Mouse (Mus musculus) gastrocnemius, postnatal 14 days (tissue): Measurements from ENCODE around the gene Mme. TPM values are rescaled to one million over a fixed set of nuclear protein-coding genes. Genes with fewer than 3 reads are reported as not detected.

ENCODE experiments used
- DNase-seq: peaks from one replicate; pipeline ENCODE4 v3.0.0; 2021; ENCODE audit warnings: mixed read lengths
- intact Hi-C: fragments of 180-260 bp; cut with DNase I; formaldehyde crosslinking; loops from one replicate; pipeline ENCODE4 v1.15.1; 2025; ENCODE audit warnings: low total_unique reads
- total RNA-seq, 2 experiments: library from RNA; stranded (reverse); gene quantifications; 2 replicates each; pipeline ENCODE4 v1.2.3; 2021

The Mme gene
- total RNA-seq, 2 experiments from 2014 or later, result 4.4 to 7.9 TPM

DNA sequence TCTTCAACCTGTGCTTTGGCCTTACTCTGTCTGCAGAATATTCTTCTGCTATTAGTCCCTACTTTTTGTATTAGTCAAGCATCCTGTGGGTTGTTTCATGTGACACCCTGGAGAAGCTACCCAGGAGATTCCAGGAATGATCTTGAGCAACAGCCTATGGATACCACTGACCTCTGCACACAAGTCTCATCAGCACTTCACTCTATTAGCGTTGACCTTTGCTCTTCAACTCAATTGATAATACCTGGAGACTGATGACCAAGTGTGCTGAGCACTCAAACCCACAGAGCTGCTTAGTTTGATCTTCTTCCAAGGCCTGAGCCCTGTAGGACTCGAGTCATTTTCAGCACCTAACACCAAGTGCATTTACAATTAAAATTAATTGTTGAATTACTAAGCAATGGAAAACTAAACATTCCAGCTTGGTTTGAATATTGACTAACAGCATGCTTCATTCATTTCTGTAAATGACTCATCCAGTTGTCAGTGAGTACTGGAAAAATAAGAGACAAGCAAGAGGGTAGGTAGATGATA, 107.6 kb downstream of the Mme start:
- intact Hi-C loops, result no loop called here
- no peak for DNase-seq

DNA sequence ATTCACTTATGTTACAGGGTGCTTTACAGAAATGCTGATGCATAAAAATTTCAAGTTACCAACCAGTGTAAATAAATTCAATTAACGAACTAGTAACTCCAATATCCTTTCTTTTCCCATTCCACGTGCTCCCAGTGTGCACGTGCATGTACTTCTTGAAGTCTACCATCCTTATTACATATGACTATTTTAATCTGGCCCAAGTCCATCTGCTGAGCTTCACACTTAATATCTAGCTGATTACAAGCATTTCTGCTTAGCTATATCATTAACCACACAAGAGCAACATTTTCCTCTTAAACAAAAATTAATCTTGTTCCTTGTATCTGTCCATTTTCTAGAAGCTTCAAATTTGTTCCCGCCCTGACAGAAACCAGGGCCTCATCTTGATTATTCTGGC, 108.9 kb downstream of the Mme start:
- DNase-seq, result no peak
- intact Hi-C loops, result no loop called here

DNA sequence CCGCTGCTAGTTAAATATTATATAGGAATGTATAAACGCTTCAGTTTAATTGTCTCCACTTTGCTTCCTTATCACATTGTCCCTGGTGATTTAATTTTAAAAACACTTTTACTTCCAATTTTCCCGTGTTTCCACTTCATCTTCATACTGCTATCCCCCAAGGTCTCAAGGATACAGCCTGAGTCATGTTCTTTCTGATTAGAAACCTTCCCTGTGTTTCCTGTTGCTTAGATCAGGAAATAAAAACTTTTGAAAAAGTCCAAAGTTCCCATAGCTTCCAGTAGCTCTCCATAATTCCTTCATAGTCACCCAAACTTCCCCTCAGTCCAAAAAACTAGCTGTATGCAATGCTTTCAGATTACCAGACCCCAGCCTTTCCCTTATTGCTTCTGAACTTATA, 109.4 kb downstream of the Mme start:
- intact Hi-C loops, result no loop called here

DNA sequence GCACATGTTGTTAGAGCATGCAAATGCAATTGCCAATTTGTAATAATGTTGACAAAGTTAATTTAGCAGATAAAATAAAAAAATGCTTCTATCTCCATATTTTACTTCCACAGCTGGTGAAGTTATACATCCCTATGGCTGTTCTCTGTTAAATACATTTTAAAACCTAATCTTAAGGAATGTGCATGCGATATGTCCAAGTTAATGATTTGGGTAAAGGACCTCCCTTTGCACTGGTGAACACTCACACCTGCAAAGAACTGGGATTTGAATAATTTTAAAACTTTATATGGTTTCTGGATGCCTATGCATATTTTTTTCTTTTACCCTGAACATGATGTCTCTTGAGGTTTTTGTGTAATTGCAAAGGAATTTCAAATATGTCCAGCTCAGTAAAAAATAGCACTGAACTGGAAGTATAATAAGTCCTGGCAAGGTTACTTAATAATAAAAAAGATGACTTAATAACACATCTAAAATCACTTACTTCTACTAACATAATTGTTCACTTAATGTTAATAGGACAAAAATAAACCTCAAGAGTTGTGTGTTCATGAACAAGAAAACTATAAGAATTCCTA, 110.4 kb downstream of the Mme start:
- intact Hi-C loops, result no loop called here
- no peak for DNase-seq

More for the DNA sequence above, 109.4 kb downstream of the Mme start:
- no peak for DNase-seq

DNA sequence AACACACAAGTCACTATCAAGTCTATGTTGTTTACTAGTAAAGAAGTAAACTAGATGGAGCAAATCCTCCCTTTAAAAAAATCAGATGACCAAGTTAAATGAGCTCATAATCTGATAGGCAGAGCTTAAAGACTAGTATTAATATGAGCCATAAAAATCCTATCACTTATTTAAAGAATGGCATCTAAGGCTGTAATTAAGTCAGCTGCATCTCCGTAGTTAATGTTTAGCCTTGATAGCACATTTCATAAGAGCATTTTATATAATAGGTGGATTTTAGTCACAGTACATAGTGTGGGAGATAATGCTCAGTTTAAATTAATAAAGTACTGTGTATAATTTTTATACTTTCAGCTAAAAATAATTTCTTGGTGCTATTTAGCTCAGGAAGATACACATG, 118.2 kb downstream of the Mme start:
- no peak for DNase-seq
- intact Hi-C loops, result no loop called here

DNA sequence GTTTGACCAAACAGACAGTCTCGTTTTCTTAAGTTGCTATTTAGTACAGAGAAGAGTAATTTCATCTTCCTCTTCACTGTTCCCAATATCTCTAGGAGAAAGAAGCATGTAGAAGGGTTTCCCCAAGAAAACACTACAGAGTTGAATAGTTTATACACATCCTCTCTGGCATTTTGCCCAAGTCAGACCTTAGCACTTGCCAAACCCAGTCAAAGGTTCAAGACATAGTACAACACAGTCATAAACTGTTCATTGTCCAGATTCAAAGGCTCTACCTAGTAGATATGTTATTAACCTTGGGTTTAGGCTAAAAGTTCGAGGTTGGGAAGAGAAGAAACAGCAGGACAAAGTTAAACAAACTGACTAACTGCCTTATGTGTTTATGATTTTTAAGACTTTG, 143.7 kb downstream of the Mme start:
- intact Hi-C loops, result no loop called here
- DNase-seq, result no peak

DNA sequence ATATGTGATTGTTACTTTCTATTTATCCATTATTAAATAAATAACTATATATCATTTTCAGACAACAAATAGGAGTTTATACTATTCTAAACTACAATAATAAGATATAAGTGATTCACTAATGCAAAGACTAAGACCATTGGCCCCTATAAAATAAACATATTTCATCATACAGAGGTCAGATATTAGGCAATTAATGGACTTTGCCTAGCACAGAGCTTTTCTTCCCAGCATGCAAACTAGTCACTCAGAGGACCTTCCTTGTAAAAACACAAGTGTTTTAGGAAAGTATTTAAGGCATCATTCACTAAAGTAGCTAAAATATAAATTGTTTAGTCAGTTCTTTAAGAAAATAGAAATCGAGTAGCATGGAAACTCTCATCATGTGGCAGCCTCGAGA, 149.4 kb downstream of the Mme start:
- intact Hi-C loops, result no loop called here
- DNase-seq, result no peak

DNA sequence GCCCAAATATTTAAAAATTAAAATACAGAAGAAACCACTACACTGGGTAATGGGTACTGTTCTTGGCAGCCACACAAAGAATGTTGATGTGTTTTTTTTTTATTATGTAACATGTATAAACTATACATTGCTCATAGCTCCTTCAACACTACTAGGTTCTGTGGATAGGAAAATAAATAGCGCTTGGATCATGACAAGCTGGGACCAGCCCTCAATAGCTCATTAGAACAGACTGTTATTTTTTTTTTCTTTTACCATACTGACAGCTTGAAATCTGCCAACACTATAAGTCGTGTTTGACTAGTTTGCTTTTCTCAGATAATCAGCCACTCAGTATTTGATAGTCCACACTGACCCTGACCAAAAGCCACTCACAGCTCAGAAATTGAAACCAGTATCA, 150.0 kb downstream of the Mme start:
- intact Hi-C loops, result no loop called here
- no peak for DNase-seq

DNA sequence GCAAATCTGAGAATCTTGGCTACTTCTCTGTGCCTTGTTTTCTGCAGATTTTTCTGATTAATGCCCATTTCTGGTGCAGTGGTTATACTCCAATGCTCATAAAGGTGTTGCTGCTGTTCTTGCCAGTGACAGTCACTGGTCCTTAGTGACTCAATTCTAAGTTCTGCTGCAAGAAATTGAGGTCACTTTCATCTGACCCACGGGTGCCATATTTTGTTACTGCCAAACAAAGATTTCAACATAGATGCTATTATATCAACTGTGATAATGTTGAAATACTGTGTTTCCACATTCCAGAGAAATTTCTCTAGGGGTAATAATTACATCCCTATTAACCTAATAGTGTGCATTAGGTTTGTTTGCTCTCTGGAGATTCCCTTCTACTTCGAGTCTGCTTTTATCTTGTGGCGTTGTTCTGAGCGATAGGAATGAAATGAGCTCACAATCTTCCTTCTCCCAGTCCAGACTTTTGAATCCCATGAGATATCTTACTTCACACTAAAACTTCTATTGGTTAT, 153.1 kb downstream of the Mme start:
- intact Hi-C loops, result no loop called here
- no peak for DNase-seq

DNA sequence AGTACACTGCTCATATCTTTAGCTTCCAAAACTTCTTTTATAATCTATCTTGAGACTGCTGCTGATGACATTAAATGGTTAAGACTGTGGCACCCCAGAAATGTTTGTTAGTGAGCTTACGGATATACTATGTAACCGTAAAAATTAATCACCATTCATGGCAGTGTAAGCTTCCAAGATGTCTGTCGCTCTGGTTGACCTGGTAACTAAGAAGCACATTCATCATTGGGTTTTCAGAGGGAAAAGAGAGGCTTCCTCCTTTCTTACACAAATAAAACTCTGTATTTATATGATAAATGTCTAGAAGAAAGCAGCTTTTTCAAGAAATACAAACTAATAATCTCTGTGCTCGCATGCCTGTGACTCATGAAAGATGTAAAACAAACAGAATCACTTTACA, 156.8 kb downstream of the Mme start:
- intact Hi-C loops, result no loop called here

DNA sequence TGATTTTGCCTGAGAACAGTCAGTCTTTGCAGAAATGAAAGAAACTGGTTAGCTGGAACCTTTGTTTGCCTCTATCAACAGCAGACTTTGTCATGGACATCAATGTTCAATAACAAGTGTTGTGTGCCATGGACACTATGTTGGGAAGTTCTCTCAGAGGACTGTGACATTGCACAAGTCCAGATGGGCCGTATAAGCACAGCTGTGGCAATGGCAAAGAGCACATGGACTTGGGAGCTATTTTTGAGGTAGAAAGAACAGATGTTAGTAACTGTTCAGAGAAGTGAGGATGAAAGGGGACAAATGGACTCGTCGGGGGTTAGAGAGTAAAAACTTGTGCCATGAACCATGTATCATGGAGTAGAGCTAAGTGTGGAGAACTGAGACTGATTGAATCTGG, 165.1 kb downstream of the Mme start:
- no peak for DNase-seq
- intact Hi-C loops, result no loop called here

More for the DNA sequence above, 156.8 kb downstream of the Mme start:
- DNase-seq, result no peak

DNA sequence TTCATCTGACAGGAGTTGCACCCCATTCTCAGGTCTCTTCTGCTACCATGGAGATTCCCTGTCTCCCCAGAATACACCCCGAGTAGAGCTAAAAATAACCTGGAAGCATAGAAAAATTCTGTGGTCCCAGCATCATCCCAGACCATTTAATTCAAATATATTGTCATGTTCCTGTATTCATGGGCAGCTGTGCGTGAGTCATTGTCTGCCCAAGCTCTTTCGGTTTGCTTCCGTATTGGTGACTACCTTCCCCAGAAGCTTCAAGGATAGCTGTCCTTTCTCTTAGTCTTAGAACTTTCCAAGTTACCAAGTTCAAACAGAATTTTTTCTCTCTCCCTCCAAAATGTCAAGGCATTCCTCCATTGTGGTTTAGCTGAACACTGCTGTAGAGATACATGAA, 169.7 kb downstream of the Mme start:
- intact Hi-C loops, result no loop called here
- DNase-seq, result no peak

DNA sequence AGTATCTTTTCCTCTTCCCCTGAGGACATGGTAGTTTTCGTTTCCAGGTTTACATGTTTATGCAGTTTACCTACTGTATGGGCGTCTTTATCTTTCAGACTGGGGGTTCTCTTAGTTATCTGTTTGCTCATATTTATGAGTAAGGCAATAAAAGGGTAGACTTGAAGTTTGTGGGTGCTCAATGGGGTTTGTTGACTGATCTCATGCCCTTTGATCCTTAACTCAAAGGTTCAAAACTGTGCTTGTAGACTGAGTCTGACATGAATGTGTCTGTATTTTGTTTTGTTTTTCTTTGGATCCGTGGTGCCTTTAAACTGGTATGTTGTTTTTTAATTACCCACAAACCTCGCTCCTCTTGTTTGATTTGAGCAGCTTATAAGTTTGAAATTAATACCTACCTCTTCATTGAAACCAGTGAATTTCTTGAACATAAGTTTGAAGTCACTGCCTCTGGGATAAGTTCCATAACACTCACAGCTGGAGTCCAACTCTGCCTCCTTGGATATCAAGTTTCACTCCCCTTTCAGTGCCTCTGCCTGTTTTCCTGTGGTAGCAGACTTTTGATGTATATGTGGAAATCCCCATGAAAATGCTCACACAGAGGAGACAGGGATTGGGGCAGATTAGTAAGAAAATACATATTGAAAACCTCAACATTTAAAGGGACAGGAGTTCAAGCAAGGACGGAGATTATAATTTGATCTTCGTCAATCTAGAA, 171.0 kb downstream of the Mme start:
- no peak for DNase-seq
- intact Hi-C loops, result no loop called here

DNA sequence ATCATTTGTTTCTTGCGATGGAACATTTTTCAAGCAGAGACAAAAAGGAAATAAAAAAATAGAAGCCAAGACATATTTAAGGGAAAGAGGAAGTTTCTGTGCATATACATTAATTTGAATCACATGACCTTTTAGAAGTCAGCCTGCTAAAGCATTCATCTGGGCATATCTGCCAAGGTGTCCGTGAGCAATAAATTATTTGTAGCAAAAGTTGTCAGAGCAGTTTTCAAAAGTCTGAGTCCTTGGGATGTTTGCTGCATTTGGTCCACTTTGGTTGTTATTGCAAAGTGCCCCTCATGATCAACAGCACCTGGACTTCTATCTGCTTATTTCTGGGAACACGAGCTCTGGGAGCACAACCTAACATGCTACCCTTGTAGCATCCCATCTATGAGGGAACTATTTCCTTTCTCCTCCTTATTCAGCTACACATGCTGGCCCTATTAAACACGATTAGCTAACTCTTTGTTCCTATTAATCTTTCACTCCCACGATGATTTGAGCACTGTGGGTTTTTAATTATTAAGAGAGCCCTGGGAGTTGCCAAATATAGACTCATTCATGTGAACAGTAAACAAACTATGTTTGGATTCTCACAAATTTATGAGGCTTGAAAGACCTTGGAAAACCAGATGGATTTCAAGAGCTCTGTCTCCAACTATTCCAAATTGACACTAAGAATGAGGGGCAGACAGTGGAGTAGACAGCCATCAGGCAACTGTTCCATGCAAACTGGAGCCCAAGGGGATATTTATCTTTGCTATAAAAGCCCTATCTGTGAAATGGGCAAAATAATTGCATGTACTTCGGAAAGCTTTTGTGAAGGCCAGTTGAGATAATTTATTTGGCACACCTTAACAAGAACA, 171.9 kb downstream of the Mme start:
- intact Hi-C loops, result no loop called here

DNA sequence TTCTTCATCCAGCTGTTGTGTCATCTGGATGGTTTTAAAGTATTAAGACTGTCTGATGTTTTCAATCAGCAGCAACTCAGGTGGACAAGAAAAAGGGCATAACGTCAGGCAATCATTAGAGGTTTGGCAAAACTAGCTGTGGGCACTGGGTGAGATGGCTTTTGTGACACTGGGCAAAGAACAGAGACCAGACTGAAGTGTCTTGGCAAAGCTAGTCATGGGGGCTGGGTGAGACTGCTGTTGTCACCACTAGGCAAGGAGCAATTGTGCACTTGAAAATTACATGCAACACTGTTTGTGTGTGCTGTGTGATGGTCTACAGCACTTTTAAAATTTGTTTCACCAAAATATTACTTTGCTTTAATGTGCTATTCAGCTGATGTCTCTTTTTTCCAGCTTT, 175.9 kb downstream of the Mme start:
- intact Hi-C loops, result no loop called here
- DNase-seq, result no peak

More for the DNA sequence above, 171.9 kb downstream of the Mme start:
- DNase-seq, result no peak

DNA sequence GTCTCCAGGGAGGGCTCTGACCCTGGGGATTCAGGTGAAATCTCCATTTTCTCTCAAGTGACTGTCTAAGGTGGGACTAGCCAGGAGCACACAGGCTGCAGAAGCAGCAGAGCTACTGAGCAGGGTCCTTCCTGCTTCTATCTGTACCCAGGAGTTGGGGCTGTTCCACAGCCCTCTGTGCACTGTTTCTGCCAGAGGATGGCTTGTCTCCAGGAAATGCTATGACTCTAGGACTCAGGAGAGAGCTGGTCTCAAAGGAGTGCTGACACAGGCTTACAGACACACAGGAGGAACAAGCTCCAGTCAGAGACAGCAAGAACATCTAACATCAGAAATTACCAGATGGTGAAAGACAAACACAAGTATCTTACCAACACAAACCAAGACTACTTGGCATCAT, 176.4 kb downstream of the Mme start:
- DNase-seq, result no peak
- intact Hi-C loops, result no loop called here

DNA sequence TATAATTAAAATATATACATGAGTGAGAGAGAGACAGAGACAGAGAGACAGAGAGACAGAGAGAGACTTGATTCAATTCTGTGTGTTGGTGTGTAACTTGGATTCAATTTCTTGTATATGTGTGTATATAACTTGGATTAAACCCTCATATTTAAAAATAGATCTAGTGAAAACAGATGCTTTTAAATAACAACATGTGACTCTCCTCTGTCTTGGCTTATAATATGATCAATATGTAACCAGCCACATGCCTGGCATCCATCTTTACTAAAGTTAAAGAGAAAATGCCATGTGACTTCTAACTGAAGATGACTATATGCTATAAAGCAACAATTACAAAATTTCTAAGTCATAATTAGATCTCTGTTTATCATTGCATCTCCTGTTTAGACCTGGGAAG, 182.2 kb downstream of the Mme start:
- intact Hi-C loops, result no loop called here
- no peak for DNase-seq
